Mouse (Mus musculus) E14TG2a.4 (cell line): ENCODE results near the gene Dvl1.

Experiments used
- H3K27me3 ChIP-seq: 2 replicates; pipeline ENCODE4 v1.6.1; 2014; ENCODE audit warnings: low read length, control low read depth; ENCODE audit not compliant: insufficient read depth
- H3K36me3 ChIP-seq: 2 replicates; pipeline ENCODE4 v1.6.1; 2014; ENCODE audit warnings: low read length, control low read depth; ENCODE audit not compliant: insufficient read depth
- H3K4me1 ChIP-seq: replicated peaks from 2 replicates; pipeline ENCODE4 v1.6.1; 2014; ENCODE audit warnings: low read depth, low read length, control low read depth
- H3K4me3 ChIP-seq: replicated peaks from 2 replicates; pipeline ENCODE4 v1.5.1; 2014; ENCODE audit warnings: mild to moderate bottlenecking, low read length
- H3K9me3 ChIP-seq: 2 replicates; pipeline ENCODE4 v1.6.1; 2014; ENCODE audit warnings: low read length, control low read depth
- CTCF ChIP-seq: conservative IDR thresholded peaks from 2 replicates; pipeline ENCODE4 v1.5.1; 2014; ENCODE audit warnings: low read length
- NANOG ChIP-seq: IDR thresholded peaks from 2 replicates; pipeline ENCODE4 v1.6.1; 2014; ENCODE audit warnings: borderline replicate concordance, low read length, mixed read lengths
- POU5F1 ChIP-seq: IDR thresholded peaks from 2 replicates; pipeline ENCODE4 v1.6.1; 2014; ENCODE audit warnings: low read length, borderline replicate concordance

Dvl1 gene

GRCm38 (mm10) chr4:155856071-155856470 lies 8.9 kb downstream of the Dvl1 start:
- TF ChIP-seq NANOG = no peak
- TF ChIP-seq CTCF = no peak
- no peak for TF ChIP-seq POU5F1
- peaks cover 76% of the 10 kb centered on the region for H3K36me3 ChIP-seq

DNA sequence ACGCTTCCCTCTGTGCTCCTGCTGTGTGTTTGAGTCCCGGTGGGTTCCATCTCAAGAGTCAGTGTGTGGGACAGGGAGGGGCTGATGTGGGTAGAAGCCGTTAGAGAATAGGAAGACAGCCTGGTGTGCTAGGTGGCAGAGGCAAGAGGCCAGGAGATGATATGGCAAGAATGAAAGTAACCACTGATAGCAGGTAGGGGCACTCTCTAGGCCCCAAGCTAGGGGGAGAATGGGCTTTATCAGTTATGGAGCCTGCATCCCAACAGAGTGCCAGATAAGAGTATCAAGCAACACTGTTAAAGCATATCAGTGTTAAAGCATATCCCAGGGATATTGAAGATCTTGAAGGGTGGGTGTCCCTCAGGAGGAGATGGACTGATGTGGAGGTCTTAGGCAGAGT lies 9.7 kb downstream of the Dvl1 start:
- TF ChIP-seq CTCF (no peak), NANOG (no peak), POU5F1 (no peak)
- H3K36me3 ChIP-seq = peaks cover 81% of the 10 kb centered on the region
- no peaks in the 10 kb centered on the region for H3K27me3 ChIP-seq
- H3K4me3 ChIP-seq = no peak overlapping the region
- H3K4me1 ChIP-seq = peaks cover 34% of the 10 kb centered on the region
- no peaks in the 10 kb centered on the region for H3K9me3 ChIP-seq

More at GRCm38 (mm10) chr4:155856071-155856470, 8.9 kb downstream of the Dvl1 start:
- Histone ChIP-seq H3K4me3 (no peak overlapping the region), H3K4me1 (peaks cover 37% of the 10 kb centered on the region), H3K9me3 (no peaks in the 10 kb centered on the region), H3K27me3 (no peaks in the 10 kb centered on the region)

DNA sequence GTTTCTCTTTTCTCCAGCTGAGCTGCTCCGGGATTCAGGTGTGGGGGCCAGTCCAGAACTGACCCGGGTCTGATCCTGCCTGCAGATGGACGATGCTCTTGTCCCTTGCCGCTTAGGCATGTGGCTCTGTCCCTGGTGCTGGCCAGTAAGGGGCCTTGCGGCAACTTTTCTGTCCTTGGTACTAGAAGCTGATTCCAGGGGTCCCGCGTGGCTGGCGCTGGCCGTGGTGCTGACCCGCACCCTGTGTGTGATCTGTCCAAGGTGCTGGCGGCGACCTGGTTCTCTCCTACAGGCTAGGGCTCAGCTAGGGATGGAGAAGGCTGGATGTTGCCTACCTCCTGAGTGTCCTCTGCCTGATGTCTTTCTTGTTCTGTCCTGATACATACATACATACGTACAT lies 12.1 kb downstream of the Dvl1 start:
- Histone ChIP-seq H3K27me3 (no peaks in the 10 kb centered on the region), H3K9me3 (no peaks in the 10 kb centered on the region), H3K4me3 (no peak overlapping the region), H3K4me1 (peaks cover 25% of the 10 kb centered on the region), H3K36me3 (peaks cover 72% of the 10 kb centered on the region)
- TF ChIP-seq POU5F1 = no peak
- TF ChIP-seq CTCF = no peak
- TF ChIP-seq NANOG = no peak

DNA sequence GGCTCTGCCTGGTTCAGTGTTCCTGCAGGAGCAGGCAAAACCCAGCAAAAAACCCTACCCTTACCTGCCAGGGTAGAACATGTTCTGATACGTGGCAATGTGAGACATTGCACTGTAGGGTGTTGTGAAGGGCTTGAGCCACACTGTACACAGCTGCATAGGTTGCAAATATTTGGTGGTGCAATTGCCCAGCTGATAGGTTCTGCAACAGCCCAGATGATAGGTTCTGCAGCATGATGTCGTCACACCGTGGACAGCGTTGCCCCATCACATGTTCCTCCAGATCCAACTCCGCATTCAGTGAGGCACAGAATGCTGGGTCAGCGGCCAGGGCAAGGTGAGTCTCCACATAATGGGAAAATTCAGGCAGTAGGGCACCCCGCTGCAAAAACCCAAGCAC lies 14.6 kb downstream of the Dvl1 start:
- no peaks in the 10 kb centered on the region for H3K27me3 ChIP-seq
- H3K4me3 ChIP-seq = no peak overlapping the region
- H3K36me3 ChIP-seq = peaks cover 72% of the 10 kb centered on the region
- peaks cover 8% of the 10 kb centered on the region; the same call in 1 of the 2 replicates for H3K4me1 ChIP-seq
- no peaks in the 10 kb centered on the region for H3K9me3 ChIP-seq
- TF ChIP-seq CTCF (no peak), POU5F1 (no peak), NANOG (no peak)

DNA sequence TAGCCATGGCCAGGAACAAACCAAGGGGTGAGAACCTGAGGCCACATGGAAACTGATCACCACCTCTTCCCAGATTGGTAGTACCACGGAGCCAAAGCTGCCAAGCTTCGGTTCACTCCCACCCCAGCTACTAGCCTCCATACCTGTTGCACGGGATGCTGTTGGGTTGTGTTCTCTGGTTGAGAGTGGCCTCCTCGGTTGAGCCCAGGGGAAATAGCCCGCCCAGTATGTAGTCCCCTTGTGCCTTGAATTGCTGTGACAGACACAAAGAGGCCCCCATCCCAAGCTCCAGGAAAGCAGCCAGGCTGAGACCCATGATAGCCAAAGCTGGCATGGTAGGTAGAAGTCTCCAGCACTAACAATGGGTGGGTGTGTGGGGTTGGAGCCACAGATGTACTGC lies 15.8 kb downstream of the Dvl1 start, which contains the start of gene Tas1r3:
TSS of gene Tas1r3 (minus strand) at position 362 of the 400 bp plus-strand sequence.
- TF ChIP-seq NANOG = no peak
- TF ChIP-seq CTCF = no peak
- TF ChIP-seq POU5F1 = no peak
- H3K36me3 ChIP-seq = peaks cover 70% of the 10 kb centered on the region
- no peak within 1 kb of the TSS for H3K4me3 ChIP-seq
- H3K27me3 ChIP-seq = no peaks in the 10 kb centered on the region
- H3K4me1 ChIP-seq = peaks cover 7% of the 10 kb centered on the region; the same call in 1 of the 2 replicates
- no peaks in the 10 kb centered on the region for H3K9me3 ChIP-seq

GRCm38 (mm10) chr4:155868614-155869298 lies 21.6 kb downstream of the Dvl1 start:
- H3K27me3 ChIP-seq = no peaks in the 10 kb centered on the region
- H3K9me3 ChIP-seq = no peaks in the 10 kb centered on the region
- H3K36me3 ChIP-seq = peaks cover 67% of the 10 kb centered on the region
- peaks cover 39% of the 10 kb centered on the region for H3K4me1 ChIP-seq
- H3K4me3 ChIP-seq = peak overlapping the region; percentile 93
- TF ChIP-seq POU5F1 (no peak), CTCF (no peak), NANOG (no peak)

DNA sequence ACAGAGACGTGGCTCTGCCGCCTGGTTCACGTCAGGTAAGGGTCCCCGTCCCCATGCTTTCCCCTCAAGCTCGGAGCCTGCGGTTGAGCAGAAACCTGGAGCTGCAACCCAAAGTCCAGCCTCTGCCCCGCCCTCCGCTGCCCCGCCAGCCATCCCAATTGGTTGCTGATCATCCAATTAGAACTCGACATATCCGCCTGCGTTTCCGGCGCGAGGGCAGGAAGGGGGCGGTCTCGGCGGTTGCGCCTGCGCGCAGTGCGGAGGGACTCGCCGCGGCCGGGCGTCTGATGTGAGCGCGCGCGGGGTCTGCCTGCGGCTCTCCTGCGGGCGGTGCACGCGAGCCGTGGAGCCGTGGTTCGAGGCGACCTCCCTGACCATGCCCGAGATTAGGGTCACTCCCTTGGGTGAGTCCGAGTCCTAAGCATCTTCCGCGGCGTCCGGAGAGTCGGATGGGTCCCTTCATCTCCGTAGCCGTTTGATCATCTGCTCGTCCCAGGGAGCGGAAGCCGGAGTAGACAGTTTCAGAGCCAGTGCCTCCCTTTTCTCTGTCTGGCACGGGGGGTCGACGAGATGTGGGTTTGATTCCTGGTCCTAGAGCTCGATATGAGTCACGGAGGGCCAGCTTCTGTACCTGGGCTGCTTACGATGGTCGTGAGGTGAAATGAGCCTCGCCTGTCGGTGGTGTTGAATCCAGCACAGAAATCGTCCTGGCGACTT lies 22.3 kb downstream of the Dvl1 start, which contains the start of the genes Cptp and Ints11:
TSS of gene Cptp (minus strand) at position 124 of the 717 bp plus-strand sequence.
TSS of gene Ints11 (plus strand) at position 230 of the 717 bp plus-strand sequence.
- no peaks in the 10 kb centered on the region for H3K9me3 ChIP-seq
- peaks cover 39% of the 10 kb centered on the region for H3K4me1 ChIP-seq
- peaks cover 71% of the 10 kb centered on the region for H3K36me3 ChIP-seq
- no peak for TF ChIP-seq CTCF
- TF ChIP-seq NANOG = no peak
- TF ChIP-seq POU5F1 = no peak
- no peaks in the 10 kb centered on the region for H3K27me3 ChIP-seq
- peak within 1 kb of the TSS; percentile 93 for H3K4me3 ChIP-seq

DNA sequence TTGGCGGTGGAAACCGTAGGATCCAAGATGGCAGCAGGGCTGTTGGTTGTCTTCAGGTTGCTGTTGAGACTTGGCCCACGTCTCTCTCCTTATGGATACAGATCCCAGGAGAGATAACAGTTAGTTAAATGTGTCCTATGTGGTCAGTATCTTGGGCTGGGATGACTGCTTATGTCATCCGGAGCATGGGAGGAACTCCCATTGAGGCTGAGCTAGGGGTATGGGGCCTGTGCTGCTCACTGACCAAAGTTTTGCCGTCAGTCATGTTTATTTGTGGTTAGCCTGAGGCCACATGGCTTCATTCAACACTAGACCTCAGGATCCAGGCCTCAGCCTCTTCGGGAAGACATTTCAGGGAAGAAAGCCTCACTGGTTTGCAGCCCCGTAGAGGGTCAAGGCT lies 24.2 kb downstream of the Dvl1 start:
- no peaks in the 10 kb centered on the region for H3K9me3 ChIP-seq
- H3K4me3 ChIP-seq = no peak overlapping the region
- no peak for TF ChIP-seq POU5F1
- no peak for TF ChIP-seq NANOG
- TF ChIP-seq CTCF = no peak
- H3K27me3 ChIP-seq = no peaks in the 10 kb centered on the region
- peaks cover 67% of the 10 kb centered on the region for H3K36me3 ChIP-seq
- H3K4me1 ChIP-seq = peaks cover 39% of the 10 kb centered on the region
